Mouse (Mus musculus) ES-Bruce4 (cell line): ENCODE data around the gene Scimp. TPM values are rescaled to one million over a fixed set of nuclear protein-coding genes. Genes with fewer than 3 reads are reported as not detected.

Experiments
- H3K27ac ChIP-seq: 2 replicates; pipeline ENCODE4 v1.5.1; 2012; ENCODE audit warnings: low read length, inconsistent platforms; ENCODE audit not compliant: insufficient read depth
- H3K27me3 ChIP-seq: 2 replicates; pipeline ENCODE4 v1.6.1; 2012; ENCODE audit warnings: mild to moderate bottlenecking, low read length, inconsistent platforms; ENCODE audit not compliant: control insufficient read depth, poor library complexity, insufficient read depth, severe bottlenecking
- H3K36me3 ChIP-seq: 2 replicates; pipeline ENCODE4 v1.6.1; 2012; ENCODE audit warnings: inconsistent platforms, mild to moderate bottlenecking, low read length, moderate library complexity; ENCODE audit not compliant: control insufficient read depth, poor library complexity, insufficient read depth, severe bottlenecking
- H3K4me1 ChIP-seq: one replicate; pipeline ENCODE4 v1.8.1; 2011; ENCODE audit warnings: low read length; ENCODE audit not compliant: control insufficient read depth, insufficient read depth
- H3K4me3 ChIP-seq: 2 replicates; pipeline ENCODE4 v1.5.1; 2011; ENCODE audit warnings: low read depth, mild to moderate bottlenecking, low read length
- H3K9ac ChIP-seq: 2 replicates; pipeline ENCODE4 v1.6.1; 2012; ENCODE audit warnings: low read depth, mild to moderate bottlenecking, inconsistent platforms; ENCODE audit not compliant: poor library complexity, severe bottlenecking
- H3K9me3 ChIP-seq: replicated peaks from 2 replicates; pipeline ENCODE4 v1.6.1; 2012; ENCODE audit warnings: mild to moderate bottlenecking, low read length, inconsistent platforms; ENCODE audit not compliant: control insufficient read depth, poor library complexity, insufficient read depth, severe bottlenecking
- CTCF ChIP-seq: IDR thresholded peaks from one replicate; pipeline ENCODE4 v1.8.1; 2011; ENCODE audit warnings: low read depth, low read length
- EP300 ChIP-seq: IDR thresholded peaks from 2 replicates; pipeline ENCODE4 v1.6.1; 2011; ENCODE audit warnings: low read depth, low read length; ENCODE audit not compliant: insufficient read depth
- POLR2A ChIP-seq: IDR thresholded peaks from one replicate; pipeline ENCODE4 v1.8.1; 2011; ENCODE audit warnings: low read length; ENCODE audit not compliant: insufficient read depth
- polyA plus RNA-seq: library from polyadenylated mRNA; stranded (reverse); fragments of >200 nt; gene quantifications from 2 replicates; pipeline ENCODE4 v1.2.4, GENCODE M21; 2011; ENCODE audit warnings: low read depth; ENCODE audit not compliant: missing spikeins, insufficient read depth, insufficient read length

Scimp gene
- polyA plus RNA-seq, 1 experiment, result not detected

DNA sequence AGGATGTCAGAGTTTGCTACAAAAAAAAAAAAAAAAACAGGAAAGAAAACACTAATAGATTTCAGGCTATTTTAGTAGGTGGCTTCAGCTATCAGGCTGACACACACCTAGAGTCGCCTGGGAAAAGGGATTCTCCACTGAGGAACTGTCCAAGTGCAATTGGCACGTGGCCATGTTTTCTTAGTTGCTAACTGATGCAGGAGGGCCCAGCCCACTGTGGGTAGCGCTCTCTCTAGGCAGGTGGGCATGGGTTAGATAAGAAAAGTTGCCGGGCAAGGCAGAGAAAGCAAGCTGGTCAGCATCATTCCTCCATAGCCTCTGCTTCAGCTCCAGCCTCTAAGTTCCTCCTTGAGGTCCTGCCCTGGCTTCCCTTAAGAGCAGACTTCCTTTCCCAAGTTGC lies 4.4 kb upstream of the Scimp start:
- H3K9me3 ChIP-seq, result no peaks in the 10 kb centered on the region
- TF ChIP-seq POLR2A (no peak), CTCF (no peak), EP300 (no peak)

DNA sequence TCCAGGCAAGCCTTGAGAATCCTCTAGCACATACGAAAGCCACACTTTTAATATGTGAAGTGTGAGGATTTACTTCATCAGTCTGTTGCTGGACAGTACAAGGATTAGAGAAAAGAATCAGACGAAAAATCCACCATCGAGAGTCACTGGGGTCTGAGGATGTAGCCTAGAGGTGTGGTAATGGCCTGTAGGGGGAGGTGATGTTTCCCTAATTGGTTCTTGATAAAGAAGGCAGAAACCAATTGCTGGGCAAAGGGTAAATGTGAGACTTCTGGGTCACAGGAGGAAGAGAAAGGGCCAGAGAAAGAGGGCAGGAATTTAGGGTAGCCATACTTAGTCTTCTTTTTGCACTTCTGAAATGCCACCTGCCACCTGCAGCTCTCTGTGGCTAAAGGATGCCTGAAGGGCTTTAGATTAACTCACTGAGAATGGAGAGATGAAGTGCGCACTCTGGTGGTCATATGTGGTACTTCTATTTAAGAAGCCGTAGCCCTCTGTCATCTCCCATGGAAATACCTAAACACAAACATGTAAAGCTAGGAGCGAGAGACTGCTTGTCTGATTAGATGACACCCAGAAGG lies 3.2 kb upstream of the Scimp start:
- peak; percentile 19 for TF ChIP-seq CTCF
- no peak for TF ChIP-seq EP300
- Histone ChIP-seq H3K4me1 (no peaks in the 10 kb centered on the region), H3K4me3 (no peak overlapping the region), H3K9ac (no peak overlapping the region), H3K36me3 (no peaks in the 10 kb centered on the region), H3K27ac (no peak overlapping the region), H3K9me3 (no peaks in the 10 kb centered on the region), H3K27me3 (no peaks in the 10 kb centered on the region)

More for the DNA sequence above, 4.4 kb upstream of the Scimp start:
- Histone ChIP-seq H3K4me3 (no peak overlapping the region), H3K4me1 (no peaks in the 10 kb centered on the region), H3K9ac (no peak overlapping the region), H3K27me3 (no peaks in the 10 kb centered on the region), H3K36me3 (no peaks in the 10 kb centered on the region), H3K27ac (no peak overlapping the region)

DNA sequence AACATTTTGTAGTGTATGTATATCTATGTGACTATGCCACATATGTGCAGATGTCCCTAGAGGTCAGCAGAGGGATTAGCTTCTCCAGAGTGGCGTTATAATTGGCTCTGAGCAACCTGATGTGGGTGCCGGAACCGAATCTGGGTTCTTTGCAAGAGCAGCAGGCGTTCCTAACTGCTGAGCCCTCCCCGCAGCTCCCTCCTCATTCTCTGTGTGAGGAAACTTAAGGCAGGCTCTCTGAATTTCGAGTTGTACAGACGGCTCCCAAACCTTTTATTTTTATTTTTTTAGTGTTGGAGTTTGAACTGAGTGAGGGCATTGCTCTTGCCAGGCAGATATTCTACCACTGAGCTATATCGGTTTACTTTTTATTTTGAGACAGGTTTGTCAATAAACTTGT lies 2.7 kb upstream of the Scimp start:
- TF ChIP-seq POLR2A (no peak), EP300 (no peak), CTCF (no peak)
- no peak overlapping the region for H3K27ac ChIP-seq

DNA sequence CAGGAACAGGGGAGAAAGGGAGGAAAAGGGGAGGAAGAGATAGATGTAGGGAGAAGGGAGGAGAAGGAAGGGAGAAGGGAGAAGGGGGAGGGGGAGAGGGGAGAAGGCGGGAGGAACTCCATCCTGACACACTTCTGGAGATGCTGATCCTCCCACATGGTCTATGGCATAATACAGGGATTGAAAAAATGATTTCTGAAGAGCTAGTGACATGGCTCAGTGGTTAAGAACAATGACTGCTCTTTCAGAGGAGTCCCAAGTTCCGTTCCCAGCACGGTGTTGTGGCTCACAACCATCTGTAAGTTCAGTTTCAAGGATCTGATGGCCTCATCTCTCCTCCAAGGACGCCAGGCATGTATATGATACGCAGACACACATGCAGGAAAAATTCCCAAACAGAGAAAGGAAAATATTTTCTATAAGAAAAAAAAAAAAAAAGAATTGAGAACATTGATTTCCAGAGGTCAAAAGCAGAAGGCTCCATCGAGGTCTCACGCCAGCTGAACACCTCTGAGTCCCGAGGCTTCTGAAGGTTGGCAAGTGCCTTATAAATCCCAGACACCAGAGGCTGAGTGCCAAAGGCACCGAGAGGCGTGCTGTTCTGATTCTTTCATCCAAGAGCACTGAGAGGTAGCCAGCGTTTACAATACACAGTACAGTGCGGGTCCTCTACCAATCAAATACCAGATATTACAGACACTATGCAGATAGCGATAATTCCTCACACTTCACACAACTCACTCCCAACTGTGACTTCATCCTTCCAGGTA lies 730 bp downstream of the Scimp start:
- no peak for TF ChIP-seq POLR2A
- TF ChIP-seq EP300, result no peak
- TF ChIP-seq CTCF, result no peak
- Histone ChIP-seq H3K27ac (no peak overlapping the region), H3K27me3 (no peaks in the 10 kb centered on the region), H3K9me3 (no peaks in the 10 kb centered on the region), H3K4me3 (no peak overlapping the region), H3K9ac (no peak overlapping the region), H3K4me1 (no peaks in the 10 kb centered on the region), H3K36me3 (no peaks in the 10 kb centered on the region)

More for the DNA sequence above, 2.7 kb upstream of the Scimp start:
- H3K9ac ChIP-seq, result no peak overlapping the region
- no peaks in the 10 kb centered on the region for H3K36me3 ChIP-seq
- no peak overlapping the region for H3K4me3 ChIP-seq
- H3K9me3 ChIP-seq, result no peaks in the 10 kb centered on the region
- H3K4me1 ChIP-seq, result no peaks in the 10 kb centered on the region
- H3K27me3 ChIP-seq, result no peaks in the 10 kb centered on the region

DNA sequence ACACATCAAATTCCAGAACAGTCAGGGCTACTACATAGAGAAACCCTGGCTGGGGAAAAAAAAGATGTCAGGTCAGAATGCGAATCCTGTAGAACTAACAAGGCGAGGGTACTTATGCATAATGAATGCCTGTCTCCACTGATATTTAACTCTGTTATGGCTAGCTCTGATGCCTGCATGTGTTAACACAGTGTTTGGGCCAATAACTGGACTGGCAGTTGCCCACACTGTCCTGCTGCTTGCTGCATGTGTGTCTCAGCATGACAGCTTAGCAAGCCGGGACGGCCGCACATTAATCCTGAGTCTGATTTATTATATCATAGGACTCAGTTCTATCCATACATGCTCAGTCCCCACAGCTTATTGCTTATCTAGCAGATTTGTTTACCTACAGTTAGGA lies 1.3 kb downstream of the Scimp start:
- Histone ChIP-seq H3K36me3 (no peaks in the 10 kb centered on the region), H3K27ac (no peak overlapping the region), H3K27me3 (no peaks in the 10 kb centered on the region), H3K9me3 (no peaks in the 10 kb centered on the region), H3K9ac (no peak overlapping the region), H3K4me3 (no peak overlapping the region), H3K4me1 (no peaks in the 10 kb centered on the region)
- no peak for TF ChIP-seq CTCF
- no peak for TF ChIP-seq EP300
- no peak for TF ChIP-seq POLR2A

DNA sequence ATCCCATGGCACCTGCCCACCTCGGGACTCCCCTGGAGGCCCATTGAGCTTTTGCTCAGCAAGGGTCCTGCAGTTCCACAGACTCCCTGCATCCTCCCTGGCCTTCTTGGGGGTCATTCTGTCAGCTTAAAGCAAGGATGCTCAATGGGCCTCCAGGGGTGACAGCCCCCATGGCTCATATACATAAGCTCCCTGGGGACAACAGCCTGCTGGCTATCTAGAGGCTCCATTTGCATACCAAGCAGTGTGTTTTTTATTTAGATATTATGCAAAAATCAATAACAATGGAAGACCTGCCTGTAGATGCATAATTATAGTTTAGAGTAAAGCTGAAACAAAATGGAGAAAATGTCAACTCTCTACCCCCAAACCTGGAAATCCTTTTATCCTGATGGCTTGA lies 3.4 kb downstream of the Scimp start:
- H3K27ac ChIP-seq, result no peak overlapping the region
- no peak overlapping the region for H3K4me3 ChIP-seq
- no peaks in the 10 kb centered on the region for H3K27me3 ChIP-seq
- TF ChIP-seq CTCF (no peak), POLR2A (no peak), EP300 (no peak)
- H3K9ac ChIP-seq, result no peak overlapping the region
- no peaks in the 10 kb centered on the region for H3K36me3 ChIP-seq
- H3K9me3 ChIP-seq, result no peaks in the 10 kb centered on the region
- no peaks in the 10 kb centered on the region for H3K4me1 ChIP-seq
